ENCODE assay signal across 8 mouse cellular contexts in the genomic region with DNA sequence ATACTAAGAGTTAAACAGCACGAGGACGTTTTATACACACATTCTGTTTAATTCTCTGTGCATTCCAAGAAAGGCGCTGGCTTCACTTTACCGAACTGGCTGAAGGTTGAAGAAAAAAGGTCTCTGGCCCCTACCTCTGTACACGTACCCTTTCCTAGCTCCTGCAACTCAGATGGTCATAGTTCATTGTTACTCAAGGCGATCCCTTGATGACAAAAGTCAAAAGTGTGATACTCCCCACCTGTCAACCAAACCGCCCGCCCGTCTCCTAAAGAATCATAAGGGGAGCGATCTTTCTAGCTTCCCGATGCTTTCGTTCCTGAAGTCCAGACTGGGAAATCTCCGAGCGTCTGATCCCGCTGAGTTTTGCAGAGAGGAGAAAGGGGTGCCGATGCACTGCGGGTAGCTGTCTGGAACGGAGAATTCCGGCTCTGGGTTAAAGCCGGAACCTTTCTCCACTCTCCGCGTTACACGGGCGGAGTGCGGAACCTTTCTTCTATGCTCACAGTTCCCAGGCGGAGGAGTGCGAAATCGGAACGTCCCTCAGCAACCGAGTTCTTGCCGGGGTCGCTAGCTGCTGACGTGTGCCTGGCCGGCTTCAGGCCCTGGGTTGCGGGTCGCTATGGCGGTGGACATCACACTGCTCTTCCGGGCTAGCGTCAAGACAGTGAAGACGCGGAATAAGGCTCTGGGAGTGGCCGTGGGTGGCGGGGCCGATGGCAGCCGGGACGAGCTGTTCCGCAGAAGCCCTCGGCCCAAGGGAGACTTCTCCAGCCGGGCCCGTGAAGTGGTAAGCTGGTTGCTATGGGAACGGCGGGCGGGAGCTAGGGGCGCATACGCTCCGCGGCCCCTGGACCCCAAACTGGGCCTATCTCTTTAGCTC. TPM values are rescaled to one million over a fixed set of nuclear protein-coding genes. Genes with fewer than 3 reads are reported as not detected.
DNase-seq lines count a peak whose midpoint lies in the region; ATAC-seq lines count a peak whose summit lies in the region.

TSS of gene Stx18 (plus strand) at position 33 of the 883 bp plus-strand sequence.

- no peaks in the 10 kb centered on the region for H3K27me3 ChIP-seq in lung, embryonic 16.5 days (ENCODE audit: control insufficient read depth, insufficient read depth, low read depth, low read length)

- peak within 1 kb of the TSS; percentile 93 for H3K9ac ChIP-seq in lung, embryonic 16.5 days (ENCODE audit: low read length)

- peak within 1 kb of the TSS; percentile 91 for H3K4me3 ChIP-seq in lung, embryonic 16.5 days (ENCODE audit: low read length)

- peak; percentile 92 to 96 for ATAC-seq in hematopoietic stem cell, adult 5-6 weeks (replicated peaks in 1 of 2; ENCODE audit: insufficient read depth in 1 of 2, low FRiP score in 2 of 2, low TSS enrichment in 1 of 2, low read depth in 1 of 2, poor library complexity in 2 of 2, severe bottlenecking in 2 of 2)
- peak; percentile 97 for ATAC-seq in lung, embryonic 16.5 days (ENCODE audit: low read depth)

- H3K9me3 ChIP-seq in lung, embryonic 16.5 days (ENCODE audit: control insufficient read depth, low read length) = no peaks in the 10 kb centered on the region

- peak within 1 kb of the TSS; percentile 43; the same call in 1 of the 2 replicates for H3K27ac ChIP-seq in lung, embryonic 16.5 days (ENCODE audit: low read length)

- peak within 1 kb of the TSS; percentile 93 for H3K4me2 ChIP-seq in lung, embryonic 16.5 days (ENCODE audit: low read depth, low read length)

- DNase-seq in MEL-GATA-1-ER (ENCODE audit: extremely low read depth, low read depth) = peak; percentile 91
- peak; percentile 84 for DNase-seq in cerebellum, adult 8-10 months
- DNase-seq in forelimb bud, embryonic 11.5 days (ENCODE audit: low read depth, low spot score) = peak; percentile 88
- peak; percentile 74 for DNase-seq in layer of hippocampus, adult 9-10 months (ENCODE audit: low spot score)
- peak; percentile 76 for DNase-seq in ovary, postnatal 10 days (ENCODE audit: low spot score)
- peak; percentile 54 to 77 for DNase-seq in thymus, postnatal 10 days (ENCODE audit: low spot score in 2 of 2)

- 0 out of 2 replicates have a peak, but pooled peaks cover 3% of the 10 kb centered on the region for H3K36me3 ChIP-seq in lung, embryonic 16.5 days (ENCODE audit: control insufficient read depth, insufficient read depth, low read length)

- WGBS in lung, embryonic 16.5 days = under 1% methylated on average over 57 of the region's 57 CpGs

- peaks cover 9% of the 10 kb centered on the region; the same call in 1 of the 2 replicates for H3K4me1 ChIP-seq in lung, embryonic 16.5 days (replicated peaks; ENCODE audit: control insufficient read depth, insufficient read depth, low read length)

RNA-seq across cellular contexts. Expression of gene Stx18, which starts in this region (rescaled TPM):
- total RNA-seq in hematopoietic stem cell, adult 5-6 weeks (2017) = 28.5 and 43.0 TPM in 2 replicates
- 40.4 and 41.3 TPM in 2 replicates for polyA plus RNA-seq in lung, embryonic 16.5 days (2015; fragmentation: Nextera tagmentation; extraction: Ambion mirVana)

Comparison
In these comparisons a context has a peak if more than half of its experiments do, and no peak if none do; other contexts are left out.
1. Peak in every context shown above with its lines: DNase-seq, ATAC-seq, H3K4me3 ChIP-seq and H3K27ac ChIP-seq.